In genomic region chr15:100974679-100975078, GRCm38 (mm10) we compare ENCODE assay signal across 9 mouse cellular contexts.
DNase-seq lines count a peak whose midpoint lies in the region; TF ChIP-seq lines count a peak whose summit lies in the region.
"Had no signal": no experiment of that assay in that cellular context is flagged by ENCODE, and none has a peak within 500 bp of the region (broad histone marks: within the 10 kb centered on the region; RNA-seq: fewer than 3 reads in every experiment).

No protein-coding gene starts in this region.

- H3K4me3 ChIP-seq in left cerebral cortex, adult 2 months, result no peak overlapping the region

- intact Hi-C loops in left cerebral cortex, adult 2 months (cut with DNase I), result loop anchor here (5.0 kb wide), 1 partner anchor 142 kb away; no protein-coding TSS in a partner anchor
- intact Hi-C loops in left cerebral cortex, postnatal 36 days (cut with DNase I), result no loop called here

- TF ChIP-seq CTCF in left cerebral cortex, adult 2 months (IDR thresholded peaks at IDR 0.05), result peak; percentile 37

- DNase-seq in cerebellum, adult 11-12 months, result peak; percentile 60
- DNase-seq in cerebellum, adult 11 months, result no peak
- DNase-seq in left cerebral cortex, adult 2 months (ENCODE audit: extremely low spot score in 1 of 2, low spot score in 2 of 2), result no peak
- DNase-seq in left cerebral cortex, postnatal 36 days (ENCODE audit: low spot score in 2 of 2), result no peak
- DNase-seq in A20 (ENCODE audit: low read depth, low spot score), result peak; percentile 39
- peak; percentile 59 for DNase-seq in cerebellum, adult 9-10 months
- no peak for DNase-seq in natural killer cell, adult 2 months (ENCODE audit: low spot score in 2 of 2)
- no peak for DNase-seq in frontal cortex, postnatal 36 days (ENCODE audit: low spot score in 2 of 2)
- DNase-seq: gastrocnemius, postnatal 36 days had no signal

- no peak overlapping the region for H3K27ac ChIP-seq in left cerebral cortex, adult 2 months

Comparison
In these comparisons a context has a peak if more than half of its experiments do, and no peak if none do; other contexts are left out.
1. DNase-seq: peak in cerebellum, adult 11-12 months (single experiment), A20 (single experiment) and cerebellum, adult 9-10 months (single experiment); none in cerebellum, adult 11 months (single experiment), left cerebral cortex, adult 2 months (0 of 2), left cerebral cortex, postnatal 36 days (0 of 2), natural killer cell, adult 2 months (0 of 2) and frontal cortex, postnatal 36 days (0 of 2).